Mouse (Mus musculus): ENCODE measurements around the gene Olfr101. TPM values are rescaled to one million over a fixed set of nuclear protein-coding genes. Genes with fewer than 3 reads are reported as not detected.
A peak's percentile ranks its signal among the peaks of the same experiment; 100 is the strongest.

Gene Olfr101
- total RNA-seq (2021) = not detected
- polyA plus RNA-seq (2012; rRNA removed) = not detected in 2 replicates
- long read RNA-seq = 0 reads

- no peak for DNase-seq
Measured at GRCm38 (mm10) chr17:37304213-37304612, at the start of gene Olfr101. TSS of gene Olfr101 (minus strand) at chr17:37304313.

GRCm38 (mm10) chr17:37339598-37339997, 35.5 kb upstream of the Olfr101 start, which contains the start of gene Olfr103:
TSS of gene Olfr103 (minus strand) at chr17:37339698.
- DNase-seq = no peak

- no peak for DNase-seq
Measured at GRCm38 (mm10) chr17:37316954-37317353, 12.8 kb upstream of the Olfr101 start, which contains the start of gene Olfr102. TSS of gene Olfr102 (minus strand) at chr17:37317054.

- DNase-seq = no peak
Measured at GRCm38 (mm10) chr17:37310146-37310699, 6.1 kb upstream of the Olfr101 start.

GRCm38 (mm10) chr17:37308483-37308882, 4.4 kb upstream of the Olfr101 start:
- DNase-seq = no peak

GRCm38 (mm10) chr17:37283360-37283759, 20.8 kb downstream of the Olfr101 start, which contains the start of gene Olfr99:
TSS of gene Olfr99 (minus strand) at chr17:37283460.
- no peak for DNase-seq

GRCm38 (mm10) chr17:37280331-37280730, 23.8 kb downstream of the Olfr101 start:
- no peak for DNase-seq

GRCm38 (mm10) chr17:37276573-37276972, 27.5 kb downstream of the Olfr101 start:
- no peak for DNase-seq

- no peak for DNase-seq
Measured at GRCm38 (mm10) chr17:37275626-37276248, 28.4 kb downstream of the Olfr101 start.

GRCm38 (mm10) chr17:37270702-37271092, 33.4 kb downstream of the Olfr101 start:
- peak; percentile 70 for DNase-seq

- DNase-seq = peak; percentile 89
Measured at GRCm38 (mm10) chr17:37270058-37270701, 33.9 kb downstream of the Olfr101 start, which contains the start of gene H2-M3. TSS of gene H2-M3 (plus strand) at chr17:37270220.

- DNase-seq = no peak
Measured at GRCm38 (mm10) chr17:37263626-37264025, 40.5 kb downstream of the Olfr101 start, which contains the start of gene Olfr98. TSS of gene Olfr98 (minus strand) at chr17:37263749.

GRCm38 (mm10) chr17:37250544-37250943, 53.6 kb downstream of the Olfr101 start:
- DNase-seq = peak; percentile 10

- DNase-seq = no peak
Measured at GRCm38 (mm10) chr17:37249460-37249859, 54.7 kb downstream of the Olfr101 start.

Other genes starting within 250 kb of the Olfr101 start
- gene Olfr90, start 215.8 kb downstream of the Olfr101 start, total RNA-seq (2021) = not detected
- gene Olfr90, start 215.8 kb downstream of the Olfr101 start, polyA plus RNA-seq (2012; rRNA removed) = not detected in 2 replicates
- gene Olfr91, start 206.0 kb downstream of the Olfr101 start, total RNA-seq (2021) = not detected
- not detected in 2 replicates for gene Olfr91, start 206.0 kb downstream of the Olfr101 start, polyA plus RNA-seq (2012; rRNA removed)
- not detected for gene Olfr92, start 184.2 kb downstream of the Olfr101 start, total RNA-seq (2021)
- gene Olfr92, start 184.2 kb downstream of the Olfr101 start, polyA plus RNA-seq (2012; rRNA removed) = not detected in 2 replicates
- not detected for gene Olfr93, start 142.8 kb downstream of the Olfr101 start, total RNA-seq (2021)
- gene Olfr93, start 142.8 kb downstream of the Olfr101 start, polyA plus RNA-seq (2012; rRNA removed) = not detected in 2 replicates
- gene Ubd, start 110.4 kb downstream of the Olfr101 start, total RNA-seq (2021) = not detected
- not detected in 2 replicates for gene Ubd, start 110.4 kb downstream of the Olfr101 start, polyA plus RNA-seq (2012; rRNA removed)
- not detected for gene Olfr94, start 103.3 kb downstream of the Olfr101 start, total RNA-seq (2021)
- not detected in 2 replicates for gene Olfr94, start 103.3 kb downstream of the Olfr101 start, polyA plus RNA-seq (2012; rRNA removed)
- gene Olfr95, start 91.2 kb downstream of the Olfr101 start, total RNA-seq (2021) = not detected
- gene Olfr95, start 91.2 kb downstream of the Olfr101 start, polyA plus RNA-seq (2012; rRNA removed) = not detected in 2 replicates
- gene Olfr96, start 84.2 kb downstream of the Olfr101 start, total RNA-seq (2021) = not detected
- gene Olfr96, start 84.2 kb downstream of the Olfr101 start, polyA plus RNA-seq (2012; rRNA removed) = not detected in 2 replicates
- not detected for gene Olfr97, start 67.0 kb downstream of the Olfr101 start, total RNA-seq (2021)
- not detected in 2 replicates for gene Olfr97, start 67.0 kb downstream of the Olfr101 start, polyA plus RNA-seq (2012; rRNA removed)
- gene Olfr98, start 40.6 kb downstream of the Olfr101 start, total RNA-seq (2021) = not detected
- gene Olfr98, start 40.6 kb downstream of the Olfr101 start, polyA plus RNA-seq (2012; rRNA removed) = not detected in 2 replicates
- gene H2-M3, start 34.1 kb downstream of the Olfr101 start, total RNA-seq (2021) = 1 to 10 TPM; 3.3 to 6.6 TPM
- 3.5 and 4.3 TPM in 2 replicates for gene H2-M3, start 34.1 kb downstream of the Olfr101 start, polyA plus RNA-seq (2012; rRNA removed)
- not detected for gene Olfr99, start 20.9 kb downstream of the Olfr101 start, total RNA-seq (2021)
- gene Olfr99, start 20.9 kb downstream of the Olfr101 start, polyA plus RNA-seq (2012; rRNA removed) = not detected in 2 replicates
- gene Olfr102, start 12.7 kb upstream of the Olfr101 start, total RNA-seq (2021) = not detected
- gene Olfr102, start 12.7 kb upstream of the Olfr101 start, polyA plus RNA-seq (2012; rRNA removed) = not detected in 2 replicates
- gene Olfr103, start 35.4 kb upstream of the Olfr101 start, total RNA-seq (2021) = not detected
- gene Olfr103, start 35.4 kb upstream of the Olfr101 start, polyA plus RNA-seq (2012; rRNA removed) = not detected in 2 replicates
- not detected for gene Olfr104-ps, start 55.3 kb upstream of the Olfr101 start, total RNA-seq (2021)
- gene Olfr104-ps, start 55.3 kb upstream of the Olfr101 start, polyA plus RNA-seq (2012; rRNA removed) = not detected in 2 replicates
- gene Olfr105-ps, start 74.7 kb upstream of the Olfr101 start, total RNA-seq (2021) = not detected
- not detected in 2 replicates for gene Olfr105-ps, start 74.7 kb upstream of the Olfr101 start, polyA plus RNA-seq (2012; rRNA removed)
- gene Olfr106-ps, start 86.1 kb upstream of the Olfr101 start, total RNA-seq (2021) = not detected
- not detected in 2 replicates for gene Olfr106-ps, start 86.1 kb upstream of the Olfr101 start, polyA plus RNA-seq (2012; rRNA removed)
- not detected for gene Olfr107, start 94.9 kb upstream of the Olfr101 start, total RNA-seq (2021)
- gene Olfr107, start 94.9 kb upstream of the Olfr101 start, polyA plus RNA-seq (2012; rRNA removed) = not detected in 2 replicates
- not detected for gene Olfr108, start 141.2 kb upstream of the Olfr101 start, total RNA-seq (2021)
- not detected in 2 replicates for gene Olfr108, start 141.2 kb upstream of the Olfr101 start, polyA plus RNA-seq (2012; rRNA removed)
- not detected for gene Olfr109, start 154.6 kb upstream of the Olfr101 start, total RNA-seq (2021)
- not detected in 2 replicates for gene Olfr109, start 154.6 kb upstream of the Olfr101 start, polyA plus RNA-seq (2012; rRNA removed)
- gene H2-M2, start 179.2 kb upstream of the Olfr101 start, total RNA-seq (2021) = 1 to 10 TPM in 1 of 2 experiments, under 1 TPM in 1; 0.43 to 1.7 TPM
- gene H2-M2, start 179.2 kb upstream of the Olfr101 start, polyA plus RNA-seq (2012; rRNA removed) = 0.62 and 0.90 TPM in 2 replicates
- gene Olfr110, start 188.2 kb upstream of the Olfr101 start, total RNA-seq (2021) = not detected
- gene Olfr110, start 188.2 kb upstream of the Olfr101 start, polyA plus RNA-seq (2012; rRNA removed) = 0.09 and 0.11 TPM in 2 replicates
- gene Olfr111, start 203.7 kb upstream of the Olfr101 start, total RNA-seq (2021) = under 1 TPM; 0.14 to 0.17 TPM
- 0.09 and 0.73 TPM in 2 replicates for gene Olfr111, start 203.7 kb upstream of the Olfr101 start, polyA plus RNA-seq (2012; rRNA removed)

Data from adrenal gland, adult 2 months (tissue).